Mouse (Mus musculus) kidney, adult 18-20 months (tissue): ENCODE measurements around the gene Stam2.

Experiments used
- DNase-seq: peaks from one replicate; pipeline ENCODE4 v3.0.0; 2021

Stam2 gene

DNA sequence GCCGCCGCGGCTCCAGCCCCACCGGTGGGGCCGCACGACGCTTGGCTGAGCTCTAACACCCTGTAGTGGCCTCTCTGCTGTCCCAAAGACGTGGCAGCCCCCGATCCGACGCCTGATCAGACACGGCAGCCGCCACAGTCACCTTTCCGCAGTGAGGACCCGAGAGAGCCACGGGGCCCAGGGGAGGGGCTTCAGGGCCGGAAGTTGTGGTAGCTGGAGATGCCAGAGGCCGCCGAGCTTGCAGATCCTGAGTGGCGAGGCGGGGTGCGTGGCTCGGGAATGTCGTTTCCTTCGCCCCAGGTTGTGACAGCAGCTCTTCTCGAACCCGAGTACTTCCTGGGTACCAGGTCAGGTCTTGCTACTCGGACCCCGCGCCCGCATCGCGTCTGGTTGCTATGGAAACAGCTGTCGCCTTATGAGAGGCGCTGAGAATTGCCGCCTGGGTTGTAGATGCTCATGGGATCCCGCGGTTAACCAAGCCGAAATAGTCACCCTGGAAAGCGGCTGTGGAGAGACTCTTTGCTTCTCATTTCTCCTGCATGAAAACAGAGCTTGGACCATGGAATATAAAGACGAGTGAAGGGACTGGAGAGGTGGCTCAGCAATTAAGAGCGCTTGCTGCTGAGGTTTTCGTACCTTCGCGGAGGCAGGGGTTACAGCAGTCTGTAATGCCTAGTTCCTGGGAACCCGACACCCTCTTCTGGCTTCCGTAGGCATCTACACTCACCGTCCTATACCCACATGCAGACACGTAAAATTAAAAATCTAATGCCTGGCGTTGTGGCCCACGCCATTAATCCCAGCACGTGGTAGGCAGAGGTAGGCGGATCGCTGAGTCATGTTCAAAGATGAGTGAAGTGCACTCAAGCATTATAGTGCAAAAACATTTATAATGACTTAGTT lies at the start of gene Stam2:
Stam2 (minus strand) TSS at position 26 of the 903 bp plus-strand sequence.
- DNase-seq: peak; percentile 97

DNA sequence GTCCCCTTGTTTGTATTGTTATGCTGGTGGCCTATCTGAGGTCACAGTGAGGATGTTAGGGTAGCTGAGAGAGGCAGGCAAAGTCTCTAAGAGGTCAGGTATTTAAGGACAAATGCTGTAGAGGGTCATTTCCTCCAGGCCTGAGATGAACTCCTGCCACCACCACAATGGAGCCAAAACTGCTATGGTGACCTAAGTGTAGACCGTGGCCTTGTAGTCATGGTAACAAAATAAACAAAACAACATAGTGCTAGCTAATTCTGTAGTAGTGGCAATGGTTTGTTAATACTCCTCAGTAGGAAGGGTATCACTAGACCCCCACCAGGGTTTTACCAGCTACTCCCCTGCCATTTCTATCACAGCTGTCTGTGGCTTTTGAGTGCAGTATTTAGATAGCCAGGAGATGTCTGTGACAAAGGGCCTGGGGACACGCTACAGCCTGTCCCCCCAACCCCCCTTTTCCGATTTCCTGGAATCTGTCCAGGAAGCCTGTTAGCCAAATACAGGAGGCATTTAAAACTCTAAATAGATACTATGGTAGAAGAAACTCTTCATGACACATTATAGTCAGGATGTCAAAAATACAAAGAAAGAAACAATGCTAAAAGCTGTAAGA lies 43.1 kb upstream of the Stam2 start:
- no peak for DNase-seq

DNA sequence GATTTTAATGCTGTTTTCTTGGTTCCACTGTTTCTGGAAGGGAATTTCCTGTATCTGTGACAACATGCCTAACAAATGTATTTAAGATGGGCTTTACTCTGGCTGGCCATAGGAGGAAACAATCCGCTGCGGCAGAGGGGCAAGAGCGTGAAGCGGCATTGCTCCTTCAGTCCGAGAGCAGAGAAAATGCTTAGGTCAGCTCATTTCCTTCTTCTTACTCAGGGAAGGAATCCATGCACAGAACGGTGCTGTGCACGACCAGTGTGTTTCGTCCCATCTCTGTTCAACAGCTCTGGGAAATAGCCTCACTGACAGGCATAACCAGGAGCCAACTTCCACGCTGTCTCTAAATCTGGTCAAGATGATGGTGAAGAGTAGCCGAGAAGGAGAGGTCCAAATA lies 37.9 kb upstream of the Stam2 start:
- no peak for DNase-seq

DNA sequence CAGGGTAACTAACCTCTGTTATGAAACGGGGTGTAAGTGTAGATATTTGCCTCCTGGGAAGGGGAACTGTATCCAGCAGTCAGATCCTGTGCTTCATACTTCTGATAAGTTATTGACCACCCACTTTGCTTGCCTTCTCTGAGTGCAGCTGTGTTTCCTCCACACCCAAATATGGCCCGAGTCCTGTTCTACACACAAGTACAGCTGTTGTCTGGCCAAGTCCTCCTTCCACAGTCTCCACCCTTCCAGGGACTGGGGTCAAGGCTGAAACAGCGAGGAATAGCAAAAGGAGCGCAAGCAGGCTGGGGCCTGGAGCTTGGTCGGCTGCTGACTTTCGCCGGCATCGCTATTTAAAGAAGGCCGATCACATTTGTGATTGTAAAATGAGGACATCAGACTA lies 37.3 kb upstream of the Stam2 start:
- no peak for DNase-seq

DNA sequence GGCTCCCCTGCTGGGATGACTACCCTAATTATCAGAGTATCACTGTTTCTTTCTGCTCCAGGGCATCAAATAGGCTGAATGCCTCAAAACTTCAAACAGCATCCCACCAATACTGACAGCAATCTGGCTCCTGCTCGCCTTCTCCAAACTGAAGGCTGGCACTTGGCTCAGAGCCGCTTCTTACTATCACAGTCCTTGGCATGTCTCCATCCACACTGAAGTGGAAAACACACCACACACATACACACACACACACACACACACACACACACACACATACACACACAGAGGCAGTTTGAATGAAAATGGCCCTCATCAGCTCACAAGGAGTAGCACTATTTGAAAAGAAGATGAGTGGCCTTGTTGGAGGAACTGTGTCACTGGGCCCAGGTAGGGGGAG lies 35.8 kb upstream of the Stam2 start:
- DNase-seq: no peak

DNA sequence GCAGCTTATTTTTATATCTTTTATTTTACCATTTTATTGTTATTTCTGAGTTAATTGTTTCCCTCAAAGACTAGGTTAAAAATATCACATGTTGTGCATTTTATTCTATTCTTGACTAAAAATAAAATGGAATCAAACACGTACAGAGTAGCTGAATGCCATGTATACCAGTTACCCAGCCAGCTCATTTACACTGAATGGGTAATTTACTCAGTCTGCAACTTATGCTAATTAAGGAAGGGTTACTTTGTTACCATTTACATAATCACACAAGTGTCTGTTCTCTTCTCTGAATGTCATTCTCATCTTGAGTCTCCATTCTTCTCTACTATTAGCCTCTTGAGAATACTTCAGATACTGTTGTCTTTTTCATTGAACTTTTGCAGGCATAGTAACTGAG lies 32.3 kb upstream of the Stam2 start:
- no peak for DNase-seq

DNA sequence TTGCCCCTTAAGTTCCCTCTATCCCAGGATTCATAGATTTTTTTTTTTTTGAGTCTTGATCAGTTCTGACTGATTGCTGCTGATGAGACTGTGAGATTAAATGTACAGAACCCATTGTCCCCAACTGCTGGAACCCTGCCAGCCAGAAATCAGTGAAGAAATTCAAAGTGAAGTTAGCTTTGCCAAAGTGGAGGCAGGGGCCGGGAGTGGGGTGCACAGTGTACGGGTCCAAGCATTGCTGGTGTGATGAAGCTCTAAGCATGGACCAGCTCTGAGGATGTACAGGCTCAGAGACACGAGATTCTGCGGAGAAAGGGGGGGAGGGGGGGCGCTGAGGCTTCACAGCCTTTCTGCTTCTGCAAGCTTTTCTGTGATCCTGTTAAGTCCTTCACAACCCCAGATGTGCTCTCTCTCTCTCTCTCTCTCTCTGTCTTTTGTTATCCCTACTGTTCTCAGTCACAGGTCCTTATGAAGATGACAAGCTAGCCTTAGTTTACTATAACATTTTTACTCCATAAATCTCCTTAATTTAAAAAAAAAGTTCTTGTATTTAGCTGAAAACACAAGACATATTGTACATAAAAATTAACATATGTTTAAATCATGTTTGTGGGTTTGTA lies 30.8 kb upstream of the Stam2 start:
- no peak for DNase-seq

DNA sequence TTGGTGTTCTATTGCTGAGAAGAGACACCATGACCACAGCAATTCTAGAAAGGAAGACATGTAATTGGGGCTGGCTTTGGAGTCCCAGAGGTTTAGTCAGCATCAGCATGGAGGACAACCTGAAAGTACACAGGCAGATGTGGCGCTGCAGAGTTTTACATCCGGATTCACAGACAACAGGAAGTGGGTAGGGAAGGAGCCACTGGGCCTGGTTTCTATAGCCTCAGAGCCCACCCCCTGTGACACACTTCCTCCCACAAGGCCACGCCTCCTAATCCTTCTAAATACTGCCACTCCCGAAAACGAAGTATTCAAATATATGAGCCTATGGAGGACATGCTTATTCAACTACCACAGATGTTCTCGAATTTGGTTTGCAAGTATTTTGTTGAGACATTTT lies 23.0 kb upstream of the Stam2 start:
- DNase-seq: no peak

DNA sequence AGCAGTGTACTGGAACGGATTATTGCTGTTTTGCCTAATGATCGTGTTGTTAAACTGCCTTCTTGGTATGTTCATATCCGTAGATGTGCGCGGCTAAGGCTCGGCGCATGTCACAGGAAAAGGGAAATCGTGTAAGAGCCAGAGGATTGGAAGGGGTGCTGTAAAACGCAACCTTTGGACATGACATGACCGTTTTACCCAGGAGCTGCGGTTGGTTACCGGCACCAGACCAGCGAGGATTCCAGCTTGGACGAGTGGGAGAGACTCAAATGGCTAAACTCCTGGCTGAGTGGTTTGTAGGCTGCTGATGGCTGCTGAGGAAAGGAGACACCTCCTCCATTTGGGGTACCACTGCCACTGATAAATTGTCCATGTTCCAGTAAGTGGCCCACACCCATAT lies 21.8 kb upstream of the Stam2 start:
- DNase-seq: no peak

DNA sequence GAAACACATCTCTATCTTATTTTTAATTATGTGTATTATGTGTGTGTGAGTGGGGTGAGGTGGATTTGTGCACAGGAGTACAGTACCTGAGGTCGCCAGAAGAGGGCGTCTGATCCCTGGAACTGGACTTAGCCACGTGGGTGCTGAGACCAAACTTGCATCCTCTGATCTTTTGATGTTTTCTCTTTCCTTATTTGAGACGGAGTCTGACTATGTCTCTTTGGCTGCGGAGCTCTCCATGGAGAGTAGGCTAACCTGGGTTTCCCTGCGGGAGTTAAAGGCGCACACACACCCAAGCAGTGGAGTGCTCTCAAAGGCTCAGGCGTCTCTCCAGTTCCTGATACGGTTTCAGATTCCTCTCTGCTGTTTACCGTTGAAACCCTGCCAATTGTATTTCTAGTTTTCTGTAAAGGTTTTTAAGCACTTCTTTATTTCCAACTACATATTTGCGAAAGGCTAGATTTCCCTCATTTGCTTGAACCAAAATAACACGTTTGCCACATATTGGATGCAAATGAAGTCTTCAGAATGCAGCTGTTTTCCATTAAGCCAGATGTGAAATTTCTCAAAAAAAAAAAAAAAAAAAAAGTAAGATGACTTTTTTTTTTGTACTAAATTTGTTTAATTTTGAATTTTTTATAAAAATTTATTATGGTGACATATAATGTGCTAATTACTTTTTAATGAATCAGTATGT lies 21.1 kb upstream of the Stam2 start:
- peak; percentile 82 for DNase-seq

DNA sequence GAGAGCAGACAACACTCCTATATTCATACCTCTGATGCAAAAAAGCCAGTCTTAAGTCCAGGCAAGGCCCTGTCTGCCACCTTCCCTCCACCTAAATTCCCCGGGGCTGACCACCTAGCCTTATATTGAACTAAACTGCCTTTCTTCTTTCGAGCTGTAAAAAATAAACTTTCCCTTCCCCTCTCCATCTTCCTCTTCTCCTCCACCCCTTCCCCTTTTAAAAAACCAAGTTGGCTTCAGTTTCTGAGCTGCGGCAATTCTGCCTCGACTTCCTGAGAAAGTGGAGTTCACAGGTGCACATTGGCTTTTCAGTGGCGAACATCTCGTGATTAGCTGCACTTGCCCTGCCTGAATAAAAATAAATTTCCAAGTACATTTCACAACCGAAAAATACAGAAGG lies 20.4 kb upstream of the Stam2 start:
- DNase-seq: no peak

DNA sequence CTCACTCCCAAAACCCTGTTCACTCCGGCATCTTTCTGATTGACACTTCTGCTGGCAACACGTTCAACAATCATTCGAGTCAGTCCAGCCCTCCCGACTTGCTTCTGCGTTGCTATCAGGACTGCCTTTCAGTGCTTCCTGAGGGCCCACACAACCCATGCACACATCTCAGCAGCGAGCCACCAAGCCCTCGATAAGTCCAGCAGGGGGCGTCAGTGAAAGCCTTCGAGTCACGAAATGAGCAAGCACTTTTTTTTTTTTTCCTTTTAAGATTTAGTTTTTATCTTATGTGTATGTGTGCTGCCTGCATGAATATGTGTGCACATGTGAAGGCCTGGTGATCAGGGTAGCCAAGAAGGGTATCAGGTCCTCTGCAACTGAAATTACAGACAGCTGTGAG lies 16.5 kb upstream of the Stam2 start:
- peak; percentile 48 for DNase-seq

DNA sequence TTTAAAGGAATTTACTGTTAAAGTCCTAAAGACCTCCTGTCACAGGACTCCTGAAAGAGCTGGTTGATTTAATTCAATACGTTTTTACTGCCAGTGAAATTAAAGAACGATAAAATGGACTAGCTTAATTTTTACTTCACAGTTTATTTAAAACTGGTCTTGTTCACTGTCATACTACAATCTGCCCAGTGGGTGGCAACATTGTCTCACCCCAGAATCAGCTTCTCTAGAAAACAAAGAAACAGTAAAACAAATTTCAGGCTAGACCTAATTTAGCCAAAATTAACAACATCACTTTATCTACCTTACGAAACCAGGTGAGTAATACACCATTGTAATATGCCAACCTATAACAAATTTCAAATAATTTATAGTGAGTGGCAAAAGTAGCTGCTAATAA lies 14.6 kb upstream of the Stam2 start:
- no peak for DNase-seq

DNA sequence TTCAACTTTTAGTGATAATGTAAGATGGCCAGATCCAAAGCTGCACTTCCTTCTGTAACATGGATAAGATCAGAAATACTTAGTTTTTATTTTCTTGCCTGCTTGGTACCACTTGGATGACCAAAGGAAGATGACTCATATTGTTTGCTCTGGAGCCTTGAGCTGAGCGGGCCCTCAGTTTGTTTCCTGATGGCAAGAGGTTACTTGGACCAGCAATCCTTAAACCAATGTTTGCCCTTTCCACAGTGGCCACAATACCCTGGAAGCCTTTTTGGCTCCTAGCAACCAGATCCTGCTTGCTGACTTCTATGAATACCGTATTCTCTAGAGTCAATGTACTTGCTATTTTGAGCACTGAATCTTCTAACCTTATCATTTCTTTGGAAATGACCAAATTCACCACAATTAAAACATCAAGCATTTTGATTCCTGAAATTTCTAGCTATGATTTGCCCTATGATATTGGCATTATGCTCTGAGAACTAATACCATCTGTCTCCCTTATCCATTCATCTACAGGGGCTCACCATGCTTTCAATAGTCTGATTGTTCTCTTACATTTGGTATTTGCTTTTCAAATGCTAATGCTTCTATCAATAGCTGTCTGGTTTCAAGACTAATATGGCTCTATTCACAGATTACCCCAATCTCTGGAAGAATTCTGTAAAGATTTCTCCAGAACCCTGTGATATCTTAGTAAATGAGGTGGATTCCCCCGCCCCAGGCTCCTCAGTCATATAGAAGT lies 11.7 kb upstream of the Stam2 start:
- no peak for DNase-seq

DNA sequence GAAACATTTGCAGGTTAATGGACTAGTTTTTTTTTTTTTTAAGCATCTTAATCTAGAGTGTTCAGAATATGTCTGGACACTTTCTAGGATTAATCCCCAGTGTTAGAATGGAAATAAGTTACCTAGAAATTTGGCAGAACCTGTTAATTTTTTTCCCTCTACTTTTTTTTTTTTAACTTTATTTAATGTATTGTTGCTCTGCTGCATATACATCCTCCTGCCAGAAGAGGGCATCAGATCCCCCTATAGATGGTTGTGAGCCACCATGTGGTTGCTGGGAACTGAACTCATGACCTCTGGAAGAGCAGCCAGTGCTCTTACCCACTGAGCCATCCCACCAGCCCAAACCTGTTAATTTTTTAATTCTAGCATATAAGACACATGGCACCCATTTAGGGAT lies 2.0 kb upstream of the Stam2 start:
- DNase-seq: no peak

DNA sequence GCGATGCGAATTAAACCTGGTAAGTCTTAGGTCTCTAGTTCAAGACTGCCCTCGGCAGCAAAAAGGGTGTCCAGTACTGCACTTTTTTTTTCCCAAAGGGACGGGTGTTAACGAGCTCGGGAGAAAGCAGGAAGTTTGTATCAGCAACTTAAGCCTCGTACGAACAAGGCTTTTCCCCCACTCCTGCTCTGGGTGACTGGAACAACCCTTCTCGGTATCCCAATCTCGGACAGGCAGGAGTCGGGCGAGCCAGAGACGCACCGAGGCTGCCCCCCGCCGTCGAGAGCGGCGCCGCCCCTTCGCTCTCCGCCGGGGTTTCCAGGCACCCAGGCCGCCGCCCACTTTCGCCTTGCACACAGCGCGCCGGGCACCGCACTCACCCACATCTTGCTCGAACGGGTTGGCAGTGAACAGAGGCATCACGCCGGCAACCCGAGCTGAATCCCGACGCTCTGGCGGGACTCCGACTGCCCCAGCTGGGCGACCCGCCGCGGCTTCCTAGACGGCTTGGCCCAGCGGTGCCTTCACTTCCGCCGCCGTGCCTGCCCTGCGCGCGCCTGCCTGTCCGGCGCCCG lies 313 bp downstream of the Stam2 start:
- no peak for DNase-seq

DNA sequence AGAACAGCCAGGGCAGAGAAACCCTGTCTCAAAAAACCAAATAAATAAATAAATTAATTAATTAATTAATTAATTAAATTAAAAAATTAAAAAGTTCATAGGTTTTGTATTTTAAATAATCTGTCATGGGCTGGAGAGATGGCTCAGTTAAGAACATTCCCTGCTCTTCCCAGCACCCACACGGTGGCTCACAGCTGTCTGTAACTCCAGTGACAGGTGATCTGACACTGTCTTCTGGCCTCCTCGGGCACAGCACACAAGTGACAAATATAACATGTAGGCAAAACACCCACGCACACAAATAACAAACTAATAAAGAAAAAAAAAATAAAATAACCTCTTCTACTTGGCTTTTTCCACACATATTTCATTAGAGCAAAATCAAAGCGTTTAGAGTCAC lies 1.5 kb downstream of the Stam2 start:
- no peak for DNase-seq

DNA sequence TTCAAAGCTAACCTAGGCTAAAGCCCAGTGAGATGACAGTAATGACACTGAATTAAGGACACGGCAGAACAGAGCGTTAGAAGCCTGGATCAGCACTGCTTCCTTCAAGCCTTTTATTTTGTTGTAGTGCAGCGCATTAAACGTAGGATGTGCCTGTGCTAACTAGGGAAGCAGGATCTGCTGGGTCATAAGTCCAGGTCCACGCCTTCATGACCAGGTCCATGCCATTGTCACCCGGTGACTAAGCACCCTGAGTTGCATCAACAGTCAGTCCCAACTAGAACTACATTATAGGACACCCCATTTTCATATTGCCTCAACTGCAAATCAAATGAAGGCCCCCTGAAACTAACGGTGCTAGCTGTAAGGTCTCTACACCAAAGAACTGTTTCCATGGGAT lies 7.6 kb downstream of the Stam2 start:
- DNase-seq: no peak

DNA sequence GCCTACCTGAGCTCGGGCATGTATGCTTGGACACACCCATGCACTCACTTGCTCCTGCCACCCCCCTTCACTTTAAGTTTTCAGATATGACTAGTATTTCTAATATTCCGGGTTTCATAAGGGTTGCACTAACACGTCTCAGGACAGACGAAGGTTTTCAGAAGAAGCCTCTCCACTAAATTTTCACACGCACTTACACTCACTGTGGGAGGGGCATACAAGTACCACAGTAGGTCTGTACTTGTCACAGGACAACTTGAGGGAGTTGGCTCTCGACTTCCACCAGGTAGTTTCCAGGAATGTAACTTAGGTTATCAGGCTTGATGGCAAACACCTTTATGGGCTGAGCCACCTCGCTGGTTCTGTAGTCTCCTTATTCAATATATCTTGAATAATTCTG lies 8.4 kb downstream of the Stam2 start:
- no peak for DNase-seq

DNA sequence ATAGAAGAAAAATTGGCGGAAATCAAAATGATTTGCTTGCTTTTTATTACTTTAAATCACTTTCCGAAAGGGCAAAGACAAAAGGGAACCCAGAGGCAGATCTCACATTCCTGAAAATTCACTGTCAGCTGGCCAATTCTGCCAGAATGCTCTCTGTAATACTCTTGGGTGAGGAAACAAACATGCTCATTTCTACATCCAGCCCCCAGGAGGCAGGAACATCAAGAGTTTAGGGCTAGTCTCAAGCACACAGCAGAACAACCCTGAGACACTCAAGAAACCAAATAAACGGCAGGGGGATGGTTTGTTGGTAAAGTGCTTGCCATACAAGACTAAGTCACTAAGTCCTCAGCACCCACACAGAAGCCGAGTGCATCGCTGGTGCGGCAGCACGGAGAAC lies 9.5 kb downstream of the Stam2 start:
- no peak for DNase-seq

DNA sequence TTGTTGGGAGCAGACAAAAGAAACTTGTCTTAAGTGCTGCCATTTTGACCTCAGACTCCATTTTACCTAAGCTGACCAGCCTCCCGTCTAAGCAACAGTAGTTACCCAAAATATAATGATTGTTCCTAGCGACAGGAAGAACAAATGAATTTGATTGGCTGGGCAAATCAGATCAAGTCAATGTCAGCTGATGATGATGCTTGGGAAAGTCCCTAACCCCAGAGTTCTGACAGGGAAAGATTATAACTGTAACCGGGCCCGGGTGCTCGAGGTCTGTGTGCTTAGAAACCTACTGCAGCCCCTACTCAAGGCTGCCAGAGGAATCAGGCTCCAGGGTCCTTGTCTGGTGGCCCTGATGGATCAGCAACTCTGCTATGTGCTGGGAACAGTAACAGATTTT lies 10.1 kb downstream of the Stam2 start:
- no peak for DNase-seq

DNA sequence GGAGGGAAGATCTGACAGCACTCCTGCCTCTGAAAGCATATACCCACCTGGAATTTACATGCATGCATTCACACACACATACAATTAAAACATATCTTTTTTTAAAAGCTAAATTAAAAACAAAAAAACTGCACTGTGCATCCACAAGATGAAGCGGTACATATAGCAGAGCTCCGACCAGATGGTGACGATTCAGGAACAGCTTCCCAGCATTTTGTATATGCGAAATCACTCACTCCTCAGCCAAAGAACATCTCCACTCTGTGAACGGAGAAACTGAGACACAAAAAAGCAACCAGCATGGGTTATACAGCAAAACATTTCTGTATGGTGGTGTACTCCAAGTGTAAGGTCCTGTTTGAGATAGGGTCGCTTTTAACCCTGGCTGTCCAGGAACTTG lies 11.2 kb downstream of the Stam2 start:
- no peak for DNase-seq
